Mouse (Mus musculus) subcutaneous adipose tissue, adult 2 months (tissue): ENCODE data around the gene Fam229a. TPM values are rescaled to one million over a fixed set of nuclear protein-coding genes. Genes with fewer than 3 reads are reported as not detected.

Experiments used
- polyA plus RNA-seq: library from polyadenylated mRNA; depleted of rRNA; stranded (reverse); fragments of >200 nt; gene quantifications from 2 replicates; pipeline ENCODE4 v1.2.3, GENCODE M21; 2012; ENCODE audit warnings: low replicate concordance; rRNA removed

The Fam229a gene
- not detected in 2 replicates for polyA plus RNA-seq

DNA sequence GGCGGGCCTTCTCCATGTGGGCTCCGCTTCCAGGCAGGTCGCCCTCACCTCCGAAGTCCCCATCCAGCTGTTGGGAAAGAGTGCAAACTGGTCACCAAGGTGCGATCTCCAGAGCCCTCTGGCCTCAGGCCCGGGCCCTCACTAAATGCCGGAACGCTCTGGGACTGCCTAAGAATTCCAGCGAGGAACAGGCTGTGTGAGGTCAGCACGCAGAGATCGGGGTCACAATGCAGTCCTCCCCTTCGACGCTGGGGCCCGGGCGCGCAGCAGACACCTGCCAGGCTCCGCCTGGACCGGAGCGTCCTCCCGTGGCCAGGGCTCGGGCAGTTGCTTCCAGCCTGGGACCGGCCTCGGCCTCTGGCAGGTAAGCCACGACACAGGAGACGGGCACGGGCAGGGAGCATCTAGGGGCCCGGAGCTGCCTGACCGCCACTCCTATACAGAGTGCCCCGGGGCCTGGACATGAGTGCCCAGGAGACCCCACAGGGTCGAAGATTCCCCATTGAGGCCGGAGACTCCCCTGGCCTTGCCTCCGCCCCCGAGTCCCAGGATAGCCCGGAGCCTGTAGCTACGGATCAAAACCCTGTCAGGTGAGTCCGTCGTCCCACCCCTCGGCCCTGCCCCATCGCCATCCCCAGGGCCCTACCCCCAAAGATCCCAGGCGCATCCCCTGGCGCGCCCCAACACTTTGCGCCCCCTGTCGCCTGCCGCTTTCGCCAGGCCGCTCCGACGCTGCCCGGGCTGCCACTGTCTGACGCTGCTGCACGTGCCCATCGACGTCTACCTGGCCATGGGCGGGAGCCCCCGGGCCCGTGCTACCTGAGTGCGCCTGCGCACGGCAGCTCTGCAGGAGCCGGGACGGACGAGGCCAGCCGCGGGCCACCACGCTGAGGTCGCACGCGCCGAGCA is at the start of gene Fam229a, which contains the start of gene Tssk3:
Gene Fam229a (plus strand): TSS at position 219 of the 909 bp plus-strand sequence.
Gene Tssk3 (minus strand): TSS at position 51 of the 909 bp plus-strand sequence.

DNA sequence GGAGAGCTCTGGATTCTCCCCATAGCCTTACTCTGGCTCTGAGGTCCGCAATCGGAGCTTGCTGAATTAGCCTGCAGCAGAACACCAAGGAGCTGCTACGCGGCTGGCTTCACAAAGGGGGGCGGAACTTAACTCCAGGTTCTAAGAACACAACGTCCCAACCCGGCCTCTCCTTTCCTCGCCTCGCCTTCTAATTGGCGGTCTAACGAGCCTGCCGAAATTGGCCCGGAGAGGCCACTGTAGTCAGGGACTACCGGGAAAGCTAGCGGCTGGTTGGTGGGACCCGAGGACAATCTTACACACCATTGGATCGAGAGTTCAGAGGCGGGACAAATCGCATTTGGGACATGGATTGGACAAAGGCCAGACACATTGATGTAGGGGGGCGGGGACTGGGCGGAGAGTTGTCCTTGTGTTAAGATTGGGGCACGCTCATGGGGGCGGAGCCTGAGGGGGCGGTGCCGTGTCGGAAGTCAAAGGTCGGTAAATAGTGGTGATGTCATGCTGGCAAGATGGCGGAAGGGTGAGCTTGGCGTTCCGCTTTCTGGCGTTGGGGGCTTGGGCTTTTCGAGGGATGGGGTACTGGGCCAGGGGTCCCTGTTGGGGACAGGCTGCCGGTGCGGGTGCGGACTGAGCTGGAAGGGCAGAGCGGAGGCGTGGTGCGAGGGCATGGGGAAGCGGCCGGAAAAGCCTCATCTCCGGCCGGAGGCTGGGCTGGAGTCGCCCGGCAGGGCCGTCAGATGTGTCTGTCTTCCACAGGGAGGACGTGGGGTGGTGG is 29.6 kb upstream of the Fam229a start, which contains the start of gene Bsdc1:
Gene Bsdc1 (plus strand): TSS at position 399 of the 778 bp plus-strand sequence.

DNA sequence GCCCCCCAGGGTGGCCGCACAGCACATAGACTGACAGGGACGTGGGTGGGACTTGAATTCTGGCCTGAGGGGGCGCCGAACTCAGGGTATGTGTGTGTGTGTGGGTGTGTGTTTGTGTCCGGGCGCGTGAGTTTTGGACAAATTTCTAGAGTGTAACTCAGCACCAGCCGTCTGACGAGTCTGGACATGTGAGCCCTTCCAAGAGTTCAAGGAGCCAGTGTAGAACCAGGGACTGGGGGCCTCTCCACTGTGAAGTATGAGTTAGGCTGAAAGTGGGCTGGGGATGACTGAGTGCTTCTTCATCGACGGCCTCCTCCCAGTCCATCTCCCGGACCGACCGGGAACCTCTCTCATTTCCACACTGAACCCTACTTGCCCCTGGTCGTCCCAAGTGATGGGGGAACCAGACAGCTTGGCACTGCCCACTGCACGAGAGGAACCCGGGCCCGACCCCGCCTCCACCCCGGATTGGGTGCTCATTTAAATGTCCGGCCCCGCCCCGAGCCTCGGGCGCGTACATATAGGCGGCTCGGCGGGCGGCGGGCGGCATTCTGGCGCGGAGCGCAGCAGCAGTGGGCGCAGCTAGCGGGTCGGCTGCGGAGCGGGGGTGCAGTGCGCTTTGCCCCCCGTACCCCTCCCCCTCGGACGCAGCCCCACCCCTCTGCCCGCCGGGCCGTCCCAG is 22.2 kb downstream of the Fam229a start, which contains the start of gene Marcksl1:
Gene Marcksl1 (plus strand): TSS at position 496 of the 682 bp plus-strand sequence.

Other genes starting within 250 kb of the Fam229a start
- gene C77080, start 229.8 kb upstream of the Fam229a start, polyA plus RNA-seq, result 7.6 and 26.2 TPM in 2 replicates
- gene Sync, start 203.6 kb upstream of the Fam229a start, polyA plus RNA-seq, result 2.8 and 8.7 TPM in 2 replicates
- gene Rbbp4, start 155.8 kb upstream of the Fam229a start, polyA plus RNA-seq, result 33.2 and 50.9 TPM in 2 replicates
- gene Zbtb8os, start 155.5 kb upstream of the Fam229a start, polyA plus RNA-seq, result 20.9 and 27.8 TPM in 2 replicates
- 8.4 and 16.5 TPM in 2 replicates for gene Zbtb8a, start 113.1 kb upstream of the Fam229a start, polyA plus RNA-seq
- gene Zbtb8b, start 50.3 kb upstream of the Fam229a start, polyA plus RNA-seq, result 0.04 and 0.50 TPM in 2 replicates
- gene Bsdc1, start 29.6 kb upstream of the Fam229a start, polyA plus RNA-seq, result 25.8 and 29.3 TPM in 2 replicates
- not detected in 2 replicates for gene Tssk3, start 168 bp upstream of the Fam229a start, polyA plus RNA-seq
- 9.7 and 138 TPM in 2 replicates for gene Marcksl1, start 22.4 kb downstream of the Fam229a start, polyA plus RNA-seq
- gene Hdac1, start 51.5 kb downstream of the Fam229a start, polyA plus RNA-seq, result 74.8 and 88.0 TPM in 2 replicates
- 3.9 and 14.2 TPM in 2 replicates for gene Lck, start 82.5 kb downstream of the Fam229a start, polyA plus RNA-seq
- 5.5 and 9.6 TPM in 2 replicates for gene Fam167b, start 87.4 kb downstream of the Fam229a start, polyA plus RNA-seq
- gene Eif3i, start 109.5 kb downstream of the Fam229a start, polyA plus RNA-seq, result 288 and 471 TPM in 2 replicates
- gene Tmem234, start 109.5 kb downstream of the Fam229a start, polyA plus RNA-seq, result 175 and 198 TPM in 2 replicates
- 3.5 and 5.3 TPM in 2 replicates for gene Dcdc2b, start 123.1 kb downstream of the Fam229a start, polyA plus RNA-seq
- gene Iqcc, start 127.9 kb downstream of the Fam229a start, polyA plus RNA-seq, result 42.7 and 47.4 TPM in 2 replicates
- gene Ccdc28b, start 132.8 kb downstream of the Fam229a start, polyA plus RNA-seq, result 29.9 and 47.1 TPM in 2 replicates
- 29.3 and 49.8 TPM in 2 replicates for gene Txlna, start 149.9 kb downstream of the Fam229a start, polyA plus RNA-seq
- gene Kpna6, start 181.6 kb downstream of the Fam229a start, polyA plus RNA-seq, result 45.3 and 52.7 TPM in 2 replicates
- 19.3 and 45.2 TPM in 2 replicates for gene Tmem39b, start 205.6 kb downstream of the Fam229a start, polyA plus RNA-seq